Mouse (Mus musculus) cerebellum, adult (tissue): ENCODE results near the gene Mrpl2.

Source experiments
- ATAC-seq: cut with Nextera tagmentation; 2 replicates; pipeline ENCODE4 v1.9.2; 2017; ENCODE audit warnings: mild to moderate bottlenecking, moderate library complexity, mixed read lengths; ENCODE audit not compliant: insufficient number of reproducible peaks, low FRiP score, low TSS enrichment

The Mrpl2 gene

DNA sequence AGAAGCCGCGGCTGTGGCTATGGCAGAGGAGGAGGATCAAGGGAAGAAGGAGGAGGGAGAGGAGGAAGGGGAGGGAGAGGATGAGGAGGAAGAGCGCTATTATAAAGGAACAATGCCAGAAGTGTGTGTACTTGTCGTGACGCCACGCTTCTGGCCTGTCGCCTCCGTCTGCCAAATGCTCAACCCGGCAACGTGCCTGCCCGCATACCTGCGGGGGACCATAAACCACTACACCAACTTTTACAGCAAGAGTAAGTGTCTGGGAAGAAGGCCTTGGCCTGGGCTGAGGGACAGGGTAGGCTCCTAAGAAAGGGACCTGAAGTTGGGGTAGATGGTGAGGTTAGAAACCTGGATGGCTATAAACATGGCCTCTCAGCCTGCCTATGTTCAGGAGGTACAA lies 16.0 kb downstream of the Mrpl2 start:
- no peak for ATAC-seq

DNA sequence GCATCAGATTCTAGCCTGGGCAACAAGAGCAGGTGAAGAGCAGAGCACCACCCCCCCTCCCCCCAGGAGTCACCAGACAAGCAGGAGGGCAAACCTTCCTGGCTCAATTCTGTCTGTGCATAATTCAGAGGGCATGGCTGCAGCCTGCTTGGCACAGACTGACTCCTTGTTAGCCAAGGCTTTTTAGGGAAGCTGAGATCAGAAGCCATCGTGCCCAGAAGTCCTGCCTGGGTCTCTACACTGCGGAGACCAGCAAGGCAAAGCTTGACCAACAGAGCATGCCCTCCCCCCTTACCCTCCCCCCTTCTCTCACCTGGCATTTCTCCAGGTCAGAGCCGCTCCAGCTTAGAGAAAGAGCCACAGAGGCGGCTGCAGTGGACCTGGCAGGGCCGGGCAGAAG lies 16.7 kb downstream of the Mrpl2 start:
- peak; percentile 71 for ATAC-seq

DNA sequence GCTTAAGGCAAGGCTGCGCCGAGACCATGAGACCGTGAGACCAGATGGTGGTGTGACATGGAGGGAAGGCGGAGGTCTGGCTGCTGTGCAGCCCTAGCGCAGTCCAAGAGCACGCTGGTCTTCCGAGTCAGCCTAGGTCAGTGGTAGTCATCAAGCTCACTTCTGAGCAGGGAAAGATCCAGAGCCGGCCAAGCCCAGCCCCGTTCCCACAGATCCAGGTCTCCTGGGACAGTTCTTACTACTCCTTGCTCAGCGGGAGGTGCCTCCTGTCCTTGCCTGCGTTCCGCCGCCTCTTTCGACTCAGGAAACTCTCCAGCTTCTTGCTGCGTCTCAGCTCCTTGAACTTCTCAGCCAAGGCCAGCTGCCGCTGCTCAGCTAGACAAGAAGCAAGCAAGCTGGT lies 21.7 kb downstream of the Mrpl2 start:
- ATAC-seq = no peak

DNA sequence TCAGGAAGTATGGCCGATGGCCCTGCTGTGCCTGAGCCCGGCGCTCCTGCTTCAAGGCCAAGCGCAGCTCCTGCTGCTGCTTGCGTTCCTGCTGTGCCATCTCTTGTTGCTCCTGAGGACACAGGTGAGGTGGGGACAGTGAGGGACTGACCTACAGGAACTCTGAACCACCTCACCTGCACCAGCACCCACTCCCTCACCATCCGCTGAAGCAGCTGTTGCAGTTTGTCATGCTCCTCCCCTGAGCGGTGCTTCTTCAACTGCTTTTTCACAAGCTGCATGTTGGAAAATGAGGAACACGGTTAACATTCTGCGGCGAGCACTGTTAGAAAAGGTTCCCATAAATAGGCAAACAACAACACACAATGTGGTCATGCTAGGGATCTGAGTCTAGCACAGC lies 23.9 kb downstream of the Mrpl2 start:
- ATAC-seq = no peak

DNA sequence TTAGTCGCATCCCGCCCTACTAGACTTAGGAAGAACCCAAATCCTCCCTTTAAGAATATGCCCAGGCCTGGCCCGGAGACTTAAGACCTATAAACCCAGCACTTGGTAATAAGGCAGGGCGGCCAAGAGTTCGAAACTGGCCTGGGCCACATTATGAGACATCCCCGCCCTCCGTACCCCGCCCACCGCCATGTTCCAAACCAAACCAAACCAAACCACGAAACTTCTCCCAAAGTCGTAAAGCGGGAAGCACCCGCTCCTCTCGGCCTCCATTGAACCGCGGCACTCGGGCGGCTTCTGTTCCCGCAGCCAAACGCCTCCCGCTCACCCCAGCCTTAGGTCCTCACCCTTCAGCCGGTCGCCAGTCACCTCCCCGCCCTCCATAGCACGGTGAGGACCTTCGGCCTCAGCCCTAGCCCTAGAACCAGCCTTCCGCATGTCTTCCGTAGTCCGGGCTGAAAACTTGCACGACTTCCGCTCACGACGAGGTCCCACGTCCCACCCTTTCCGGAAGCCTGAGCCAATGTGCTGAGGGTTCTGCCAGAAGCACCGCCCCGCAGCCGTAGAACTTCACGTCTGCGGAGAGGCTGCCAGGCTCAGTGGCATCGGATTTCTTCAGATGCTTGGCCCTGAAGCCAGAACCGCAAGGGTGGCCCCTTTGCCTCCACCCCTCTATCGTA lies 28.0 kb downstream of the Mrpl2 start, which contains the start of gene Rrp36:
Gene Rrp36 (minus strand): TSS at position 503 of the 680 bp plus-strand sequence.
- peak; percentile 87 for ATAC-seq

DNA sequence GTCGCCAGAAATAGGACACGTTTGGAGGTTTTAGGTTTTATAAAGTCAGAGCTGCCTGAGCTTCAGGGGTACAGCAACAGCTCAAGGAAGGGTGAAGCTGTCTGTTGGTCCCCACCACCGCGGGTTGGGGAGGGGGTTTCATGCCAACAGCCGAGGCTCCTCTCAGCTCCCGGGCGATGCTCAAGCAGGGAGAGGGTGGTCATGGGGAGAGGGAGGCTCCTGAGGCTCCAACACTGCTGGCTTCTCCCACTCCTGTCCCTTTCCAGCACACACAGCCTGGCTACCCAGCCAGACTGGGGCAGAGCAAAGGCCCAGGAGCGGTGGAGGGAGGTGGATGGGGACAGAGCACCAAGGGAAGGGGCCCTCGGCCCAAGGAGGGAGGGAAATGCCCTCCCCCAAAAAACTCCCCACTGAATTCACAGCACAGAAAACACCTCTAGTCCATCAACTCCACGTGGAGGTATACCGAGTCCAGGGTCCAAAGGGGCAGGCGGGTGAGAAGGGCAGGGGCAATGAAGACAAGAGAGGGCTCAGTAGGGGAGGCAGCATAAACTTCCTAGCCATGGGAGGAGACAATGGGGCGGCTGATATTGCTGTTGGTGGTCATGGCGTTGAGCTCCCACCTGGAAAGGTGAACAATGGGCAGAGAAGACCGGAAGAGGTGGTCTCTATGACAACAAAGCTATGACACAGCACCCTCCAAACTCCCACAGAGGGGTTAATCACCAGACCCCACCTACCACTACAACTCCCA lies 28.7 kb downstream of the Mrpl2 start:
- peak; percentile 4; the same call in 1 of the 2 replicates for ATAC-seq

DNA sequence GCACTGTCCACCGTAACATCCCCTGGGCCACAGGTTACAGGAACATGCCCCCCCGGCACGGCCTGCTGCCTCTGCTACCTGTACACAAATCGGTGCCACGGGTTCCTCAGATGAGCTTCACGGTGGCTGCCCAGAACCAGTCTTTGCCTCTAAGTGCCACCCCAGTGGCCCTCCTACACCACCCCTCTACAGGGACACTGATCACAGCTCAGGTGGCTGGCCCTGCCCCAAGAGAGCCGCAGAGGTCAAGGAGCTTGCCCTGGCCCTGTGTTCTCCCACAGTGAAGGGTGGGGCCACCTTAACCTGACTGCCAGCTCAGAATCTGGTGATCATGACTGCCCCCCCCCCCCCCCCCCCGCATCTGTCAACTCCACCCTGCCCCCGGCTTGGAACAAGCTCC lies 32.4 kb downstream of the Mrpl2 start, which contains the start of gene Mea1:
Gene Mea1 (plus strand): TSS at position 378 of the 400 bp plus-strand sequence.
- ATAC-seq = no peak

DNA sequence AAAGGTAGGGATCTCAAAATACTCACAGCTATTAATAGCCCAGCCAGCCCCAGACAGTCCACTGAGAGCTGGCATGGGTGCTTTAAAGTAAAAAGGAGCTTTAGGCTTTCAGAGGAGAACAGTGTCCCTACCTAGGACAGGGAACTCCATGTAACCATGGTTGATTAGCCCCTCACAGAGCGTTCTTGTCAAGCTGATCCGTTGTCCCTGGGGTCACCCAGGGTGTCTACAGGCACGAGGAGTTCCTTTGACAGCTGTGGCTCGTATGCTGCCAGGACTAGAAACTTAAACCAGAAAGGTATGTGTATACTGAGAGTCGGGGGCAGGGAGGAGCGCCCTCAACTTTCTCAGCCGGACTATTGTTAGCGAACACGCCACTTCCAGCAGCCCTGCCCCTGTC lies 32.9 kb downstream of the Mrpl2 start:
- no peak for ATAC-seq

DNA sequence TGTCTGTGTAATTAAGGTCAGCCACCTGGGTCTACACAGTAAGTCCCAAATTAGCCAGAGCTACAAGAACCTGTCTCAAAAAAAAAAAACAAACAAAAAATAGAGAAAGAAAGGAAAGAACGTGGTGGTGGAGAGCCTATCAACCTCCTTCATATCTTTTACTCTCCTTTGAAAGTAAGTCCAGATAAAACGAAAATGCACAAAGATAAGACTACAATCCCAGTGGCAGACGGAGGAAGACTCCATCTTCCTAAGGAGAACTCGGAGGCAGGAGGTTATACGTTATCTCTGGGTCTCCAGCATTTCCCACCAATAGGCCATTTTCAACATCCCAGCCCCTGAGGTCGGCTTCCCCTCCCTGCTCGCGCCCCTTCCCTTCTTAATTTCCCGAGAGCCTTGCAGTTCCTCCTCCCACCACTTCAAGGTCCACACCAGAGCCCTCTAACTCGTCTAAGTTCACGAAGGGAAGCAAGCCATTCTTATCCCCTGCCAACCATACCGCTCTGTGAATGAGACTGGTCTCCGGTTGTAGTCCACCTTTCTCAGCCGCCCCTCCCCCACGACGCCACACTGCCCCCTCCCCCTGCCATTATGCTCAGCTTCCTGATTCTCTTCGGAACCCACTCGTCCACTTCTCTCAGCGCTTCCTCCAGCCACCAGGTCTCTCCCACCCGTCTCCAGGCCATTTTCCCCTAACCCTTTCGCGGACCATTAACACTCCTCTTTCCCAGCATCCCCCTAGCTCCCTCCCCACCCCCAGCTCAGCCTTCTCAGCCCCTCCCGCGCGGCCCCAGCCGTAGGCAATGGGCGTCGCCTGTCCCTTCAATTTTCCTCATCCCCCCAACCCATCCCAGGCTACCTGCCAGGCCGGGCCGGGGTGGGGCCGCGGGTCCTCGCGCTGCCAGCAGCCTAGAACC lies 34.1 kb downstream of the Mrpl2 start:
- ATAC-seq = no peak; the same call in 1 of the 2 replicates

DNA sequence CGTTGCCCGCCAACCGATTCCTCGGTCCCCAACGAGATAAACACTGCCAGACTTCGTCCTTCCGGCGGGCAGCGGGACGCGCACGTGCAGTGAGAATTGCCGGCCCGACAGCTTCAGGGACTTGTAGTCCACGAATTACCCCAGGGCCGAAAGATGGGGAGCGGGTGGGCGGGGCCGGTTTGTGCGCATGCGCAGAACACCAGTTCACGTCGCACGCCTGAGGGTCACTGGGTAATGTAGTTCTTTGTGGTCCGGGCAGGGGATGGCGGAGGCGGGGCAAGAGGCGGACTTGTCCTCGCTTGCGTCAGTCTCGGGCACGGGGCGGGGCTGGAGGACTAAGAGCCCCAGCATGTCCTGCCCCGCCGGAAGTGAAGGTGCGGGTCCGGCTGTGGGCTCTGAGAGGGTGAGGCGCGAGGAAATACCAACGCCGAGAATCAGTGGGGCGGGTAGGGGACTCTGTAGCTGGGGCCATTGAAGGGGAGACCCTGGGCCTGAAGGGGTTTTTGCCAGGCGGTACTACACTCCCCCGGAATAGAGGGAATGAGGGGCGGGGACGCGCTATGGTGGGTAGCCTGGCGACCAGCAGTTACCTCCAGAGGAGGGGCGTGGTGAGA lies 34.8 kb downstream of the Mrpl2 start, which contains the start of gene Klhdc3:
Gene Klhdc3 (minus strand): TSS at position 155 of the 614 bp plus-strand sequence.
- ATAC-seq = peak; percentile 88

DNA sequence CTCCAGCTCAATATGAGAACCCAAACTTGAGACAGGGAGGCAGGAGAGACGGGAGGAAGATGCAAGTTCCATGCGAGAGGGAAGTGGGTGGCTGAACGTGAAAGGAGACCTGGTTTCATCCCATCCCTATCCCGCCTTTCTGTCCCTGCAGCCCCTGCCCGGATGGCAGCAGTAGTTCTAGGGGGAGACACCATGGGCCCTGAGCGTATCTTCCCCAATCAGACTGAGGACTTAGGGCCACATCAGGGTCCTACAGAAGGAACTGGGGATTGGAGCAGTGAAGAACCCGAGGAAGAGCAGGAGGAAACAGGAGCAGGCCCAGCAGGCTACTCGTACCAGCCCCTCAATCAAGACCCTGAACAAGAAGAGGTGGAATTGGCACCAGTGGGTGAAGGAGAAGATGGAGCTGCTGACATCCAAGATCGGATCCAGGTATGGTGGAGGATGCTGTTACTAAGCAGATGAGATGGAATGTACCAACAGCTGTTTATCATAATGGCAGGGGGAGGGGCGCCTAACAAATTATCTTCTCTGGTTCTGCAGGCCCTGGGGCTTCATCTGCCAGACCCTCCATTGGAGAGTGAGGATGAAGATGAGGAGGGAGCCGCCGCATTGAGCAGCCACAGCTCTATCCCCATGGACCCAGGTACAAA lies 35.6 kb downstream of the Mrpl2 start:
- ATAC-seq = no peak

DNA sequence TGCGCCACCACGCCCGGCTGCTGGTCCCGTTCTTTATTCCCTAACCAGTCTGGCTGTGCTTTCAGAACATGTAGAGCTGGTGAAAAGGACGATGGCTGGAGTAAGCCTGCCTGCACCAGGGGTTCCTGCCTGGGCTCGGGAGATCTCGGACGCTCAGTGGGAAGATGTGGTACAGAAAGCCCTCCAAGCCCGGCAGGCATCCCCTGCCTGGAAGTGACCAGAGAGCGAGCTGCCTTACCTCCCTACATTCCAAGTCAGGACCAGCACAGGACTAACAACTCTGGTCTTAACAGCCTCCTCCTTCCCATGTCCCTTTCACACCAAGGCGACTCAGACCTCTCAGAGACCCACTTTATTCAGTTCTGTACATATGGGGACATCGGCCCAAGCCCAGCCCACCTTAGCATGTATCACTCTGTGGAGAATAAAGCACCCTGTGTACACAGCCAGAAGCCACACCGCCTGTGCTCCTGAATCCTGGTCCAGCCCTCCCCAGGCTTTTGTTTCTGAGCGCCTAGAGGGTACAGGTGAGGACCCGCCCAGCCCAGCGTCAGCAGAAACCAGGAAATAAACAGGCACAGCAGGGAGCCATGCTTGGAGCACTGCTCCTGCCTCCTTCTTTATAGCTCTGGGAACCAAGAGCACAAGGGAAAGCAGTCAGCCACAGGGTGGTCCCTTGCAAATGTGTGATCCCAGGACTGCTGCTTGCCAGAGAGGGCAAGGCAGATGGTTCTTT lies 36.8 kb downstream of the Mrpl2 start:
- no peak for ATAC-seq

DNA sequence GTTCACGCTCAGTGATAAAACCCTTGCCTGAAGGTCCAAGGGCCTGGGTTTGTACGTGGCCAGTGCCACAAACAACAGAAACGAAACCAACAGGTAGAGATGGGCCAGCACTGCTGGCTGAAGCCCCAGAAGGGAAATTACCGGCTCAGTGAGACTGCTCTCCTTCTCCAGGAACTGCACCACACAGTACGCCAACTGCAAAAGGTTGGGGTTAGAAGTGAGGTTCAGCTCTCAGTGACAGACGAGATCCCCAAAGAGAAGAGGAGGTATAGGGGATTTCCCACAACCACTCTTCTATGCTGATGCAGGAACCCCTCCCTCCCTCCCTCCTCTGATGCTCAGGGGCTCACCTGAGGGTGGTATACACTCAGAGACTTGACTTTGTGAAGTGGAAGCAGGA lies 39.9 kb downstream of the Mrpl2 start:
- no peak for ATAC-seq

DNA sequence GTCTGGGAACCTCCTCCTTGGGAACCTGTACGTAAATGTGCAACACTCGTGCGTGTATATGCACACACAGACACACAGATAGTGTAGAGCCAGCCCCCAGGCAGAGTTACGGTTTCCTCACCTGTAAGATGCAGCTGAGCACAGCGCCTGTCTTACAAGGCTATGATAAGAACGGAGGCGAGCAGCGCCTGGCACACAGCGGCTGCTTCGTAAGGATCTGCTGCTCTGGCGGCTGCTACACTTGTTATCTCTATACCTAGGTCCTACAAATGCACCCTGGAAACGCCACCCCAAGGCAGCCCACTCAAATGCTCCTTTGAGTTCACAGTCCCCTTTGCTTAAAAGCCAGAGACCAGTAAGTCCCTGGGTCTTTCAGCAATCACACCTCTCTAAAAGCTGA lies 44.6 kb downstream of the Mrpl2 start:
- ATAC-seq = no peak

DNA sequence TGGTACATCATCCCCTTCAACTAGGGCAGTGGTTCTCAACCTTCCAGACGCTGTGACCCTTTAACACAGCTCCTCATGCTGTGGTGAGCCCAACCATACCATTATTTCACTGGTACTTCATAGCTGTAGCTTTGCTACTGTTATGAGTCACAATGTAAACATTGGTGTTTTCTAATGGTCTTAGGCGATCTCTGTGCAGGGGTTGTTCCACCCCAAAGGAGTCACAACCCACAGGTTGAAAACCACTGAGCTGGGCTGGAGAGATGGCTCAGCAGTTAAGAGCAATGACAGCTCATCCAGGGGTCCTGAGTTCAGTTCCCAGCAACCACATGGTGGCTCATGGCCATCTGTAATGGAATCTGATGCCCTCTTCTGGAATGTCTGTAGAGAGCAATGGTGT lies 45.4 kb downstream of the Mrpl2 start:
- no peak for ATAC-seq

DNA sequence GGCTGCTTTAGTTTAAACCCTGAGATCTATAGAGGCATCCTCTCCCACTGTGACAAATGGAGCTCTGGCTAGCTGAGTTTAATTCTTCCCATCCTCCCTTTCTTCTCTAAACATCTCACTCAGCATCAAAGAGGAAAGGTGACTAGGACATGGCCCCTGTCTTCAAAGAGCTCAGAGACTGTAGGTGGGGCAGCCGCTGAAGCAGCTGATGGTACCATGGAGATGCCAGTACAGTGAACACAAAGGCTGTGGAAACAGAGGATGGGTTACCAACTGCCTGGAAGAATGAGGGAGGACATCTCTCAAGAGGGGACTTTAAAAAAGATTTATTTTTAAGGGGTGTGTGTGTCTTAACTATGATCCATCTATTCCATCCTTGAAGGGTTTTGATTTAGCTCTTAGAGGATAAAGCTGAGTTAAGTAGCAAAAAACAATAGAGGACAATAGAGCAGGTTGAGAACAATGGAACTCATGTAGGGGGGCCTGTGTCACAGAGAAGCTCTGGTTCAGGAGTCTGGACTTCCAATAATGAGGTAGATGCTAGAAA lies 48.6 kb downstream of the Mrpl2 start:
- no peak for ATAC-seq

DNA sequence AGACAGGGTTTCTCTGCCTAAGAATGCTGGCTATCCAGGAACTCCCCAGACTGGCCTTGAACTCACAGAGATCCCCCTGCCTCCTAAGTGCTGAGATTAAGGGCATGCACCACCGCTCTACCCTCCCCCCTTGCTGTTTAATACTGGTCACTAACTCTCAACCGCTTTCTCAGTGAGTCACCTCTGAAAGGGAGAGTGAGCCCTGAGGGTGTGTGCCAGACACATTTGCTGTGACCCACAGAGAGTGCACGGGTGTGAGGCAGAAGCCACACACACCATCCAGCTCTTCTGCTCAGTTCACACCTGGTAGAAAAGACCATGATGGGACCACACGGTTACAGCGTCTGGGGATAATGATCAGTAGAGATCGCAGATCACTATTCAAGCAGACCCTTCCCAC lies 52.5 kb downstream of the Mrpl2 start:
- ATAC-seq = no peak

DNA sequence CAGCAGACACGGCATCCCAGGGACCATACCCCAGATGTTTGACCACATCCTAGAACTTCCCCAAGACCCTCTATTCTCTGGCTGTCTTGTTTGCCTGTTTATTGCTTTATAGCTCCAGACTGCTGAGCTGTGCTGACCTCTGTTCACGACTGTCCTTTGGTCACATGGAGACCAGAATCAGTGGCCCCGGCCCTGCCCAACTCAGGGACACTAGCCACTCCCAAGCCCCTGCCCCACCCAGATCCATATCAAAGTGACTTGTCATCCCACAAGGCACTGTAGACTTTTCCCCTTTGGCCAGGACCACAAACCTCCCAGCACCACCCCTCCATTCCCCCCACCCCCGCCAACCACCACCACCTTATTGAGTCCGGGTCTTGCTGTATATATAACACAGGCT lies 53.2 kb downstream of the Mrpl2 start:
- ATAC-seq = no peak
